Mouse (Mus musculus): ENCODE results near the gene Plk1.

The Plk1 gene

DNA sequence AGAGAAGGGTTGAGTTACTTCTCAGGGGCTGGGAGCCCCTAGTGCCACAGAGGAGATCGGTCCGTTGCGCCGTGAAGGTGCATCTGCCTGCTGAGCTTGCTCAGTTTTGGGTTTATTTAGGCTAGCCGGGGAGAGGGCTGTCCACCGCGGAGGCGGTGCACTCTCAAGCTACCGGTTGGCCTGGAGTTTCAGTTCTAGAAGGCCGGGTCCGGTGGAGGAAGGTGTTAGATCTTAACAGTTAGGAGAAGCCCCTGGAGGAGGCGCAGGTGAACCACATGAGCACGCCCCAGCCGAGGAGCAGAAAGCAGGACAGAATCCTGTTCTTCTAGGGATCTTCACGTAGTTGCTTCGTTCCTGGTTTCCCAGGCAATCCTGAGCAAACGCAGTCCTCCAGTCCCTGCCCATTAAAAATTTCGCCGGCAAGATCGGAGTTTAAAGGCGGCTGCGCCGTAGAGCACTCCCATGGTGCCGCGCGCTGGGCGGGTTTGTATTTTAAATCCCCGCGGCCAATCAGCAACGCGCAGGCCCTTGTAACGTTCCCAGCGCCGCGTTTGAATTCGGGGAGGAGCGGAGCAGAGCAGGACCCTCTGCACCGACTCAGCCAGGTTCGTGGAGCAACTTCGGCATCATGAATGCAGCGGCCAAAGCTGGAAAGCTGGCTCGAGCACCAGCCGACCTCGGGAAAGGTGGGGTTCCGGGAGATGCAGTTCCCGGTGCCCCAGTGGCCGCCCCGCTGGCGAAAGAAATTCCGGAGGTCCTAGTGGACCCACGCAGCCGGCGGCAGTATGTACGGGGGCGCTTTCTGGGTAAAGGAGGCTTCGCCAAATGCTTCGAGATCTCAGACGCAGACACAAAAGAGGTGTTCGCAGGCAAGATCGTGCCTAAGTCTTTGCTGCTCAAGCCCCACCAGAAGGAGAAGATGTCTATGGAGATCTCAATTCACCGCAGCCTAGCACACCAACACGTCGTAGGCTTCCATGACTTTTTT is at the start of gene Plk1:
Gene Plk1 (plus strand): TSS at position 525 of the 988 bp plus-strand sequence.
- DNase-seq (ENCODE audit: low spot score), result peak; percentile 42

DNA sequence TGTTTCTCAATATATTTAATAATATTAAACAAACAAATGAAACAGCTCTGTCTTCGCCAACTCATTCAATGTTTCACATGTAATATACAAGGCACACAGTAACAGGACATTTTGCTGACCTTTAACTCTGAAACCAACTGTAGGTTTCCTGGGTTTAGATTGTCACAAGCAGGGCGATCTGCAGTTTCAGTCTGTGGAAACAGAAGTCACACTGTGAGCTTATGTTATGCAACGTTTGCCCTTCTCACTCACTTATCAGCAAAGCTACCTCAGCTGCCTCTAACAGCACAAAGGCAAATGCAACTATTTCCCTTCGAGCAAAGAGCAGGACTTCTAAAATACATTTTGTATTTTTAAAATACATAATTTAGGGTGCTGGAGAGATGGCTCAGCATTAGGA is 35.7 kb upstream of the Plk1 start:
- no peak for DNase-seq (ENCODE audit: low spot score)

DNA sequence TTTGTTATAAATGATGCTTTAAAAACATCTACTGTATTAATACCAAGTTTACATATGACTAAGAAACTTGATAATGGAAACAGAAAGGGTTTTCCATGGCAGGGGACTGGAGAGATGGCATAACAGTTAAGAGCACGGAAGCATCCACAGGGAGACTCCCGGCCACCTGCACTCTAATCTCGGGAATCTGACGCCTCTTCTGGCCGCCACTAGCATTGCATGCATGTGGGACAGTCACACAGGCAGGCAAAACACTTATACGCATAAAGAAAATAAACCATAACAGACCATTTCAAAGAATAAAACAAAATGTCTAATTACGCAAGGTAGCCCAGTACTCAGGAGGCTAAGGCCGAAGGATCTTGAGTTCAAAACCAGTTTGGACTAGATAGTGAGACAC is 33.6 kb upstream of the Plk1 start:
- no peak for DNase-seq (ENCODE audit: low spot score)

DNA sequence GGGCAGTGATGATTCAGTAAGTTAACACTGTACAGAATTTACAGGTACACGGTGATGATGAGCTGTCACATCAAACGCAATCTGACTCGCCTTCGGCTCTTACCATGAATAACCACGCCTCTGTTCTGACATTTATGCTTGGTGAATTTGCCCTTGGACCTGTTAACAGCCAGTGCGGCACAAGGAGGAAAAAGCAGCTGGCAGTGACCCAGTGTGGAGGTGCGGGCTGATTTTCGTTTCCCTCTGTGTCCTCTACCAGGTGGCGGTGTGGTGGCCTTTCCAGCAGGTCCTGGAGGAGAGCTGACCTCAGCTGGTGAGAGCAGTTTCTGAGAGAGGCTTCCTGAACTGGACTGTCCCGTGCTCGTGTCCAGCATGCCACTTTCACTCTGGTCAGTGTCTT is 32.3 kb upstream of the Plk1 start:
- no peak for DNase-seq (ENCODE audit: low spot score)

DNA sequence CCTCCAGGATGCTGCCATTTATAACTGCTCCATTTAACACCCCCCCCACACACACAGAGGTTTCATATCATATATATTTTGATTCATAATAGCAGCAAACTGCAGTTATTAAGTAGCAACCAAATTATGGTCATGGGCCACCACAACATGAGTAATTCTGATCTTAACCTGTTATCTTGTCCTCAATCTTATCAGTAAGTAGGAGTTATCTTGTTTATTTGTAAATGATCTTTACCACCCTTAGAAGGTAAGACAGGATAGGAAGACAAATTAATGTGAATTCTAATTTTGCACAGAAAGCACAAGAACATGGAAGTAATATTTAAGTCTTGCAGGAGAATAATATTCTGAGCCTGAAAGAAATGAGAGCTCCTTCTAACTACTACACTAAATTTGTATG is 27.4 kb upstream of the Plk1 start:
- no peak for DNase-seq (ENCODE audit: low spot score)

DNA sequence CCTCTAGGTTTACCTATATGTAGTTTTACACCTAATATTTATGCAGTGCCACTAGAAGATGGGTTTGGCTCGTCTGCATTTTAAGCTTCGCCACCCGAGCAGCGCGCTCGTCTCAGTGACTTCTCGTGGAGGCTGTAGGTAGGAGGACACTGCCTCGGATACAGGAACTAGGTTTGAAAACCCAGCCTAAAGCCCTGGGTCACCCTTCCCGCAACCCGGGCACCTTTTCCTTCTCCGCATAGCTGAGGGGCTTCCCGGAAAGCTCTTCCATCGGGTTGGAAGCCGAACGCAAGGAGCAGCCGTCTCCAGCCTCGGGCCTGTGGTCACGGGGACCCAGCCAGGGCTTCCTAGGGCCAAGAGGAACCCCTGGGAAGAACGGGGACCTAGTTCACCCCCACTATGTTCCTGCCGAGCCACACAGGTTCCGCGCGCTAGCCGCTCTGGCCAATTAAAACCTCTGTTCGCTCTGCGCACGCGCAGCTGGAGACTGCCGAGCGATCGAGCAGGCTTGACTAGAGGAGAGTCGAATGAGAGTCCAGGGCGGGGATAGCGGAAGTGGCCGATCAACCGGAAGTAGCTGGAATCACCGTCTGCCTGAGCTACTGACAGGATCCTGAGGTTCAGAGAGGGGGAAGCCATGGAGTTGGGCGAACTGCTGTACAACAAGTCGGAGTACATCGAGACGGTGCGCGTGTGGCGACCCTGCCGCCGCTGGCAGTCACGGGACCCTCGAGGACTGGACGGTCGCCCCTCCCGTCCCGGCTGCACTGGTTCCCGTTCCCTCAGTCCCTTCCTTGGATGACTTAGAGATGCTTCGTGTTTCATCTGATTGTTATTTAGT is 26.5 kb upstream of the Plk1 start, which contains the start of the genes Palb2 and Dctn5:
Gene Palb2 (minus strand): TSS at position 489 of the 841 bp plus-strand sequence.
Gene Dctn5 (plus strand): TSS at position 545 of the 841 bp plus-strand sequence.
- peak; percentile 90 for DNase-seq (ENCODE audit: low spot score)

DNA sequence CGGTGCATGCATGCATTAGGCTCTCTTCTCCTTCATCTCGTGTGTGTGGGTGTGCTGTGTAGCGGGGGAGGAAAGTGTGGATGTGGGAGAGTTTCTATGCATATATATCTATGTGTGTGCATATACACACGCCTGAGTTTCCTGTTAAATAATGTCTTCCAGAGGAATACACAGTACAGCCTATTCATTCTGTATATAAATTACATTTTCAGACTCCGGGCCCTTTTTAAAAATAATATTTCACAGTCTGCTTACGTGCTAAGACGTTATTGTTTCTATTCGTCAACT is 26.0 kb upstream of the Plk1 start:
- DNase-seq (ENCODE audit: low spot score), result no peak

DNA sequence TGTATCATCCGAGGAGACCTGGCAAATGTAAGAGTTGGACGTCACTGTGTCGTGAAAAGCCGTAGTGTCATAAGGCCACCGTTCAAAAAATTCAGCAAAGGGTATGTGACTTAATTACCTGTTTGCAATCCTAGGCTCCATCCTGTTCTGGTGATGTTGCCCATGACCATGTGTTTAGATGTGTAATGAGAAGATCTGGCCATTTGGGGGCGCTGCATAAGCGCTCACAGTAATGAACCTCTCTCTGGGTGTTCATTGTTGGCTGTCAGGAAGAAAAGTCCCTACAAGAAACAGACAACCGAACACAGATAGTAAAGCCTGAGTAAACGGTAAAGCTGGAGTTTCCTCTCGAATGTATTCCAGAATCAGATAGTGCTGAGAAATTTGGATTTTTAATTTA is 24.2 kb upstream of the Plk1 start:
- no peak for DNase-seq (ENCODE audit: low spot score)

DNA sequence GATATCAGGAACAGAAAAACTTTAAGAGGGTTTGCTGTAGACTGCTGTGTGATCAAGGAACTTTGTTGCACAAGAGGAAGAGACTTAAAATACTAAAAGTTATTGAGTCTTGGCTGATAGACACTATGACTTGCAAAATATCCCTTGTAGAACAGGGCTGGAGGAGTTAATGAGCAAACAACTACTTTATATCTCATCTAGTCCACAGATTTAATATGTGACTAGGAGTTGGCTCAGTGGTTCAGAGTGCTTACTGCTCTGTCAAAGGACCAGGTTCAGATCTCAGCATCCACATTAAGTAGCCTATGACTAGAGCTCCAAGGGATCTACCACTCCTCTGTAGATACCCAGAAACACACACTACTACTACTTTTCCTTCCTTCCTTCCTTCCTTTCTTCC is 22.2 kb upstream of the Plk1 start:
- no peak for DNase-seq (ENCODE audit: low spot score)

DNA sequence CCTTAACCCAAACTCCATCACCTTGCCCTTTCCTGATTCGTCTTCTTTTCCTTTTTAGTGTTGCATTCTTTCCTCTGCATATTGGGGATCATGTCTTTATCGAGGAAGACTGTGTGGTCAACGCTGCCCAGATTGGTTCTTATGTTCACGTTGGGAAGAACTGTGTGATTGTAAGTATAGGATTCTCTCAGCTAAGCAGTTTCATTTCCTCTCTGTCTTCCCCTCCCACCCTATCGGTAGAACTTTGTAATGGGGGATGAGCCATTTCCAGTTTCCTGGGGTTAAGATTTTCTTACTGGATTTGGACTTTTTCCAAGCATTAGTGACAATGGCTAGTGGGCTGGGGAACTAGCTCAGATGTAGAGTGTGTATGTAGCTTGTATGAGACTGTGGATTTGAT is 21.0 kb upstream of the Plk1 start:
- DNase-seq (ENCODE audit: low spot score), result no peak

DNA sequence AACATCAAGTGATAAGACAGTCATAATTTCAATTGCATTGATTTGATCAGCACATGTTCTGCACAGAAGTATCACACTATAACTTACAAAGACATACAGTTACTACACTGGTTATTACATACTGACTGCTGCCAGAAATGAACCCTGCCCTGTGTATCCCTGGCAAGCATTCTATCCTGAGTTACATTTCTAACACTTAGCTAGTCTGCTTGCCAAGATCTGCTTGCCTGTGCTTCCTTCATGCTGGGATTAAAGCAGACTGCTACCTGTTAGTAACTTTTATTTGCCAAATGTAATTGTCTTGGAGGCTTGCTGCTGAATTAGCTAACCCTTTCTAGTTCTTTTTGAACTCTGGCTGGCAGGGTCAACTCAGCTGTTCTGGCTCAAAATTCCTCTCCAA is 18.2 kb upstream of the Plk1 start:
- no peak for DNase-seq (ENCODE audit: low spot score)

DNA sequence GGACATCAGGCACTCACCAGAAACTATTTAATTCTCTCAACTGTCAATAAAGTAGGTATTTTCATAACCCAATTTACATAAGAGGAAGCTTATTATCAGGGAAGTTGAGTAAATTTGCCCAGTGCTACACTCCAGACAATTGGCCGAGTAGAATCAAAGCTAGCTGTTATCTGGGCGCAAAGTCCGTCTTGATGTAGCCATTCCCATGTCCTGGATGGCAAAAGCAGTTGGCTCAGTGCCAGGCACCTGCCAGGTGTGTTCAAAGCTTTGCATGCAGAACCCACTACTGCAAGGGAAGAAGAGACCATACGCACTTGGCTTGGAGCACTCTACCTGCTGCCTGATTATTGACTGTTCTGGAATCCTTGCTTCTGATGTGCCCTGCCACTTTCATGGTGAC is 6.8 kb upstream of the Plk1 start:
- DNase-seq (ENCODE audit: low spot score), result no peak

DNA sequence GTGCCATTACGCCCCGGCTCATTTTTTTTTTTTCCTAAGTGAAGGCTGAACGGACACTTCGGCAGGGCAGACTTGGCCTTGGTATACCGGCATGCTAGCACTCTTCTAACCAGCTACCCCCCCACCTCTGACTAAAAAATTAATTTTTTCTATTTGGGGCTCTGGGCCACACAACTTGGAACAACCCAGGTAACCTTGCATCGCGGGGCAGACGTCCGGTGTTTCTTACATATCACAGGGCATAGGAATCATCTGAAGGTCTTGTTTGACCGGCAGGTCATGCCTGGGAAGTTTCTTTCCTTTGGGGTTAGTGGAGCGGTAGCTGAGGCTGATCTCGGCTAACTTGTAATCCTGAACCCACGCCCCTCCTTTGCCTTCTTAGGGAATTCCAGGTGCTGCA is 751 bp upstream of the Plk1 start:
- no peak for DNase-seq (ENCODE audit: low spot score)

DNA sequence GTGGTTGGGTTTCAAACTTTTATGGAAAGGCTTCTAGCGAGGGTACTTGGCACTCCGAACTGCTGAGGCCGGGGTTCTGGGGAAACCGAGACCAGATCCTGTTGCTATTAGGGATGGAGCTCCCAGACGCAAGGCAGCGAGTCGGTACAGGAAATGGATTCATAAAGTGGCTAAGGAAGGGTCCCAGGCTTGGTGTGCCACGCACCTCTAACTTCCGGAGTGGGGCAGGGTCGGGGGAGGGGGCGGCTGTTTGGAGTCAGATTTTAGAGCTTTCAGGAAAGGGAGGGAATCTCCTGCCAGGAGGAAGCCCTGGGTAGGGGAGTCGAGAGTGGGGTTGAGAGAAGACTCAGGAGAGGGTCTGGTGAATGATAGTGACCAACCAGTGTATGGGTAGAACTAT is 798 bp downstream of the Plk1 start:
- DNase-seq (ENCODE audit: low spot score), result no peak

DNA sequence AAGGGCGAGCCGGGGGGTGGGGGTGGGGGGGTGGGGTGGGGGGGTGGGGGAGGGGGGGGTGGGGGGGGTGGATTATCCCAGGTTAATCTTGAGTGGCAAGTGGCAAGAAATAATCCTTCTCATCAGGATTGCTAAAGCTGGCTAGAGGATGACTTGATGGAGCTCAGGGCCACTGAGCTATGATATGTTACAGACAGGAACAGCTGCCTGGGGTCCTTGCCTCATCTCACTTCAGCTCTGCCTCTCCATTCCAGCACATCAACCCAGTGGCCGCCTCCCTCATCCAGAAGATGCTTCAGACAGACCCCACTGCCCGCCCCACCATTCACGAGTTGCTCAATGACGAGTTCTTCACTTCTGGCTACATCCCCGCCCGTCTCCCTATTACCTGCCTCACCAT is 4.5 kb downstream of the Plk1 start:
- DNase-seq (ENCODE audit: low spot score), result no peak

DNA sequence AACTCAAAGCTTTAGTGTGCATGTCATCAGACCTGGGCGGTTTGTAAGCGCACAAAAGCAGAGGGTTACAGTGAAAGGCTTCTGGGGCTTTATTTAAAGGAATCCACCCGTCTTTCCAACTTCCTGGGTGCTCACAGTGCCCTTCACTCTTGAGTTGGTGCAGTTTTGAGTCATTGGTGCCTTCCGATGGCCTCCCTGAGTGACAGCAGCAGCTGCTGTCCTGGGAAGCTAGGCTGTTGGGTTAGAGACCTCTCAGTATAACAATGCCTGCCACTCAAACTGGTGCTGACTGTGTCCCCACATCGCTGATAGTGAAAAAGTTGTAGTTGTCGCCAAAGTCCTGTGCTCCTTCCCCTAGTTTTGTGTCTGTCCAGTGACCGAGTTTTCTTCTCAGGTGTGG is 8.0 kb downstream of the Plk1 start:
- no peak for DNase-seq (ENCODE audit: low spot score)

DNA sequence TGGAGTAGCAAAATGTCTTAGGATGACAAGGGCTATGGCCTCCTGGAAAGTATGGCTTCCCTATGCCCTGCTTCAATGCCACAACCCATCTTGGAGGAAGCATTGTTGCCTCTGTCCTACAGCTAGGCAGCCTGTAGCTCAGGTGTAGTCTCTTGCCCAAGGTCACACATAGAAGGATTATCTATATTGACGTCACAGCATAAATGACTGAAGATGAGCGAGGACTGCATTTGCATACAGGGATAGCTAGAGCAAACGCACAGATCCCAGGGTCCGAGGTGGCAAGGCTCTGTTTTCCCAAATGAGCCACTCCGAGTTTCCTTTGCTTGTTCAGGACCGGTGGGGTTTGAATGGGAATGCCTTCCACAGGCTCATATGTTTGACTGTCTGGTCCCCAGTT is 11.5 kb downstream of the Plk1 start:
- no peak for DNase-seq (ENCODE audit: low spot score)

DNA sequence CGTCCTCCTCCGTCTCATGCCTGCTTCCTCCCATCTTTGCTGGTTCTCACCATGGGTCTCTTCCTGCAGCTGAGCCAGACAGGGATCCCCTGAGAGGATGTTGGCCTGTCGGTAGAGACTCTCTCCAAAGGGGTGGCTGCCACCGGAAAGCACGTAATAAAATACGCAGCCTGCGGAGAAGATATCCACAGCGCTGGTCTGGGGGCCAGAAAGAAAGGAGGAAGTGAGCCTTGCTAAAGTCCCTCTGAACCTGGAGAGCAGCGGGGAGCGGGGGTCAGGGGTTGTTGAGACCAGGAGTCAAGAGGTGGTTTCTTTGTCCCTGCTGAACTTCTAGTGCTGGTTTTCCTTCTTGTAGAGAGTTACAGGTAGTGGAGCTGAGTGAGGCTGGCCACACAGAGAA is 12.4 kb downstream of the Plk1 start:
- no peak for DNase-seq (ENCODE audit: low spot score)

DNA sequence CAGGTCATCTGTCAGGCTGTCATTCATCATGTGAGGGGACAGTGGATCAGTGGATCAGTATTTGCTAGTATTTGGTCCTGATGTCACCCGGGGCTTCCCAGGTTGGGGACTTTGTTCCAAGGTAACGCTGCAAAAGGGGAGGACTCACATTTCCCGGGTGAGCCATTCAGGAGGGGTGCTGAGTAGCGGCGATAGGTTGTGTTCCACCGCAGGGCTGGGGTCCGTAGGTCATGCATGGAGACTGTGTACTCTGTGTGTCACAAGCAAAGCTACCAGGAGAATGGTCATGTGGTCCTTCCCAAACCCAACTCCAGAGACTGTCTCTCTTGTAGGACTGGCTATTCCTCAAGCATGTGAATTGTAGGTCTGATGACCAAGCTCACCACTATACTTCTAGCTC is 21.5 kb downstream of the Plk1 start:
- no peak for DNase-seq (ENCODE audit: low spot score)

DNA sequence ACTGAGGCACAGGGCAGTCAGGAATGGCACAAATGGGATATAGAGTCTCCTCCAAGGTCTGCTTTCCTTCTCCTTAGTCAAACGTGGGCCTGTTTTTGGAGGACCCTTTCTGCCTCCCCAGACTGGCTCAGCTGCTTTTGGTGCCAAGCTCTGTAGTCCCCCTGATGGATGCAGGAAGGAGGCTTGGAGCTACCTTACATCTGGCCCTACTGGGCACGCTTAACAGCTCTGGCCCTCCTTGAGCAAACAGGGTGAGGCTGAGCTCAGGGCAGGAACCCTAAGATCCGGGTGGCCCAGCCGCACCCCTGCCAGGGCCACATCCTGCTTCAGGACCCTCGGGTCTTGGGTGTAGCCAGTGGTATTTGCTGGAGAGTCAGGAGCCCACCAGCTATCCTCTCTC is 25.3 kb downstream of the Plk1 start:
- no peak for DNase-seq (ENCODE audit: low spot score)

DNA sequence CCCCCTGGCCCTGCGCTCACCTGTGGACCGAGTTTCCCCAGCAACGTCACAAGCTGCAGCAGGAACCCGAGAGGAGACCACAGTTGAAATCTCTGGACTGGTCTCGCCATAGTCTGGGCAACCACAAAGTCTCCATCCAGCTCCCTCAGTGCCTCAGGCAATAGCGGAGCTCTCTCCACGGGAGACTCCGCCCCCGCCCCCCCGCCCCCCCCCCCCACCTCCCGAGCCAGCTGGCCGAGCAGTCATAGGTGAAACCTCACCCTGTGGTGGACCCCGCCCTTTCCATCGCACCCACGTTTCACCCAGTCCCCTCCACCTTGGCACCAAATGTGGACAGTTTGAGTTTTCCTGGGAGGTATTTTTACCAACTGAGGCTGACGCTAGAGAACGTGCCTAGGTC is 26.8 kb downstream of the Plk1 start, which contains the start of gene Ern2:
Gene Ern2 (minus strand): TSS at position 165 of the 400 bp plus-strand sequence.
- DNase-seq (ENCODE audit: low spot score), result no peak

DNA sequence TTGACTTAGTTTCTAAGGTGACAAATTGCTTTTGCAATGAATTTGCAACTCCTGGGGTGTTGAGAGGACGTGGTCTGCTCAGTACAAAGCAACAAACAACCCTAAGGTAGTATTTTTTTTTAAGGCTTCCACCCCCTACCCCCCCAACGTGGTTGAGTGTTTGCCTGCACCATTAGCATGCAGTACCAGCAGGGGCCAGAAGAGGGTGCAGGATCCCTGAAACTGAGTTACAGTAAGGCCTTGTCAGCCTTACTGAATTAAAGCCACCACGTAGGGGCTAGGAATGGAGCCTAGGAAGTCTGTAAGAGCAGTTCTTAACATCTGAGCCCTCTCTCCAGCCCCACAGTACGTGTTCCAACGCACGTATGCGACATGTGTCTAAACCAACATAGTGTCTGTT is 30.2 kb downstream of the Plk1 start:
- DNase-seq (ENCODE audit: low spot score), result no peak

DNA sequence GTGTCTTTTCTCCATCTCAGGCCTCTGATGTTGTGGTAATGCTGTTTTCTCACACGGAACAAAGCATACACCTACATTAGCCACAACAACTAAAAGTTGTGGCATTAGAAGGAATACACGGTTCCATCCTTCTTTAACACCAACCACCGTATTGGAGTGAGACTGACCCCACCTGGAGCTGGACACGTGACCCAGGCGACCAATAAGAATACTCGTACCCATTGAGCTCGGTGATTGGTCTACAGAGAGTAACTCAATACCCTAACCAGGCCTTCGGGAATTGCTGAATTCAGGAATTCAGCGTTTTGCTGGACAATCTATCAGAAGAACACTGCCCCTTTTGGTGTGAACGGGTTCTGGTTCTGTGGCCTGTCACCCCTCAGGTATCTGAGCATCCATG is 31.9 kb downstream of the Plk1 start:
- DNase-seq (ENCODE audit: low spot score), result no peak
